Mouse (Mus musculus) bone marrow, adult 2 months (tissue): ENCODE results near the gene Aspdh. TPM values are rescaled to one million over a fixed set of nuclear protein-coding genes. Genes with fewer than 3 reads are reported as not detected.

ENCODE experiments used
- H3K27ac ChIP-seq: fragments of 200-500 bp; 2 replicates; pipeline ENCODE4 v1.5.1; 2012; ENCODE audit warnings: low read depth, mild to moderate bottlenecking, control low read depth, inconsistent platforms, low read length; ENCODE audit not compliant: control insufficient read depth, poor library complexity, insufficient read depth
- H3K4me1 ChIP-seq: fragments of 200-500 bp; 2 replicates; pipeline ENCODE4 v1.6.1; 2011; ENCODE audit warnings: low read length; ENCODE audit not compliant: control insufficient read depth, insufficient read depth
- H3K4me3 ChIP-seq: fragments of 200-500 bp; replicated peaks from 2 replicates; pipeline ENCODE3; 2011; ENCODE audit warnings: mild to moderate bottlenecking, low read depth, low read length, control low read depth; ENCODE audit not compliant: control insufficient read depth
- CTCF ChIP-seq: fragments of 200-500 bp; IDR thresholded peaks from 2 replicates; pipeline ENCODE4 v1.5.1; 2011; ENCODE audit warnings: low read length, control low read depth; ENCODE audit not compliant: control insufficient read depth, insufficient read depth
- POLR2A ChIP-seq: fragments of 200-500 bp; IDR thresholded peaks from 2 replicates; pipeline ENCODE4 v1.6.1; 2011; ENCODE audit warnings: low read depth, mild to moderate bottlenecking, control low read depth, low read length, borderline replicate concordance; ENCODE audit not compliant: control insufficient read depth
- WGBS: fragments of 180-500 bp; shearing (Covaris S2); methylation state at CpG from one replicate; pipeline ENCODE4 v1.1.7; 2018; 5-methylcytosine and 5-hydroxymethylcytosine counted together
- polyA plus RNA-seq: library from polyadenylated mRNA; stranded (reverse); fragments of >200 nt; gene quantifications from 2 replicates; pipeline ENCODE4 v1.2.4, GENCODE M21; 2011; ENCODE audit warnings: low replicate concordance; ENCODE audit not compliant: missing spikeins, insufficient read depth, insufficient read length

Gene Aspdh
- polyA plus RNA-seq, 1 experiment, result not detected

DNA sequence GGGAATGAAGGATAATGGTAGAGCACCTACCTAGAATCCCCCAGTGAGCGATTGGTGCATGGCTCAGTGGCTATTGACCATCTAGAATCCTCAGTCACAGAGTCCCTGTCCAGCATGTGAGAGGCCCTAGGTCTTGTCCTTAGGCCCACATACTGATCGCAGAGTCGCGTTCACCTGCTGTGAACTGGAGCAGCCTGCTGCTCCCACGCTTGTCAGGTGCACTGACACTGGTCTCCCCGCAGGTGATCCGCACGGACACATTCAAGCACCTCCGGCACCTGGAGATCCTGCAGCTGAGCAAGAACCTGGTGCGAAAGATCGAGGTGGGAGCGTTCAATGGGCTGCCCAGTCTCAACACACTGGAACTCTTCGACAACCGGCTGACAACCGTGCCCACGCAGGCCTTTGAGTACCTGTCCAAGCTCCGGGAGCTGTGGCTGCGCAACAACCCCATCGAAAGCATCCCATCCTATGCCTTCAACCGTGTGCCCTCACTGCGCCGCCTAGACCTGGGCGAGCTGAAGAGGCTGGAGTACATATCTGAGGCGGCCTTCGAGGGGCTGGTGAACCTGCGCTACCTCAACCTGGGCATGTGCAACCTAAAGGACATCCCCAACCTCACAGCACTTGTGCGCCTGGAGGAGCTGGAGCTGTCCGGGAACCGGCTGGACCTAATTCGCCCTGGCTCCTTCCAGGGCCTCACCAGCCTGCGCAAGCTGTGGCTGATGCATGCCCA lies 4.3 kb upstream of the Aspdh start:
- H3K4me1 ChIP-seq, result no peaks in the 10 kb centered on the region
- 69% methylated on average over 31 of the region's 31 CpGs for WGBS
- TF ChIP-seq CTCF (no peak), POLR2A (no peak)
- H3K4me3 ChIP-seq, result no peak overlapping the region
- H3K27ac ChIP-seq, result no peak overlapping the region

- H3K4me3 ChIP-seq, result no peak overlapping the region
- no peaks in the 10 kb centered on the region for H3K4me1 ChIP-seq
- no peak overlapping the region for H3K27ac ChIP-seq
- WGBS, result 45% methylated on average over 57 of the region's 57 CpGs
- TF ChIP-seq CTCF (no peak), POLR2A (no peak)
Measured at GRCm38 (mm10) chr7:44461503-44462217, 3.5 kb upstream of the Aspdh start.

- TF ChIP-seq POLR2A, result no peak
- TF ChIP-seq CTCF, result no peak
- Histone ChIP-seq H3K4me3 (no peak overlapping the region), H3K27ac (no peak overlapping the region), H3K4me1 (no peaks in the 10 kb centered on the region; the same call in 1 of the 2 replicates)
- 13% methylated on average over 77 of the region's 77 CpGs for WGBS
Measured at GRCm38 (mm10) chr7:44462218-44463055, 2.8 kb upstream of the Aspdh start.

- no peak for TF ChIP-seq POLR2A
- TF ChIP-seq CTCF, result no peak
- H3K27ac ChIP-seq, result no peak overlapping the region
- 22% methylated on average over 8 of the region's 8 CpGs for WGBS
- H3K4me3 ChIP-seq, result no peak overlapping the region
- no peaks in the 10 kb centered on the region; the same call in 1 of the 2 replicates for H3K4me1 ChIP-seq
Measured at GRCm38 (mm10) chr7:44463056-44463425, 2.1 kb upstream of the Aspdh start.

- no peaks in the 10 kb centered on the region; the same call in 1 of the 2 replicates for H3K4me1 ChIP-seq
- H3K27ac ChIP-seq, result no peak overlapping the region
- no peak overlapping the region for H3K4me3 ChIP-seq
- WGBS, result 75% methylated on average over 10 of the region's 10 CpGs
- no peak for TF ChIP-seq CTCF
Measured at GRCm38 (mm10) chr7:44463556-44464225, 1.5 kb upstream of the Aspdh start.

- 40% methylated on average over 4 of the region's 4 CpGs for WGBS
- Histone ChIP-seq H3K4me3 (no peak overlapping the region), H3K4me1 (no peaks in the 10 kb centered on the region; the same call in 1 of the 2 replicates), H3K27ac (no peak overlapping the region)
- TF ChIP-seq POLR2A (no peak; the same call in 1 of the 2 replicates), CTCF (no peak)
Measured at GRCm38 (mm10) chr7:44464511-44464910, 680 bp upstream of the Aspdh start.

- Histone ChIP-seq H3K4me3 (no peak overlapping the region), H3K27ac (no peak overlapping the region), H3K4me1 (no peaks in the 10 kb centered on the region; the same call in 1 of the 2 replicates)
- WGBS, result 81% methylated on average over 10 of the region's 10 CpGs
- no peak for TF ChIP-seq POLR2A
- no peak for TF ChIP-seq CTCF
Measured at GRCm38 (mm10) chr7:44466006-44466887, 1.1 kb downstream of the Aspdh start.
